Mouse (Mus musculus) testis, adult 2 months (tissue): Measurements from ENCODE around the gene Fignl2. TPM values are rescaled to one million over a fixed set of nuclear protein-coding genes. Genes with fewer than 3 reads are reported as not detected.
A peak's percentile ranks its signal among the peaks of the same experiment; 100 is the strongest.
"Not testable (repeated sequence)": the region's sequence is repeated elsewhere in the genome, so short reads cannot be mapped to it uniquely, and the experiment has no call there.

ENCODE experiments used
- H3K27ac ChIP-seq: fragments of 200-500 bp; 2 replicates; pipeline ENCODE4 v1.5.1; 2012; ENCODE audit warnings: low read depth, low read length; ENCODE audit not compliant: control insufficient read depth, insufficient read depth
- H3K27me3 ChIP-seq: fragments of 200-500 bp; 2 replicates; pipeline ENCODE4 v1.6.1; 2012; ENCODE audit warnings: mild to moderate bottlenecking, low read length, moderate library complexity; ENCODE audit not compliant: control insufficient read depth, insufficient read depth
- H3K36me3 ChIP-seq: fragments of 200-500 bp; 2 replicates; pipeline ENCODE4 v1.6.1; 2012; ENCODE audit warnings: mild to moderate bottlenecking, low read length; ENCODE audit not compliant: control insufficient read depth, insufficient read depth
- H3K4me1 ChIP-seq: fragments of 200-500 bp; 2 replicates; pipeline ENCODE4 v1.6.1; 2012; ENCODE audit warnings: low read length; ENCODE audit not compliant: control insufficient read depth, insufficient read depth
- H3K4me3 ChIP-seq: fragments of 200-500 bp; 2 replicates; pipeline ENCODE4 v1.5.1; 2012; ENCODE audit warnings: low read depth, mild to moderate bottlenecking, low read length, moderate library complexity, mixed read lengths; ENCODE audit not compliant: control insufficient read depth
- CTCF ChIP-seq: fragments of 200-500 bp; IDR thresholded peaks from 2 replicates; pipeline ENCODE4 v1.5.1; 2012; ENCODE audit warnings: low read depth, mild to moderate bottlenecking, inconsistent platforms, low read length, moderate library complexity; ENCODE audit not compliant: control insufficient read depth, insufficient read depth, insufficient replicate concordance
- POLR2A ChIP-seq: fragments of 200-500 bp; IDR thresholded peaks from 2 replicates; pipeline ENCODE4 v1.6.1; 2012; ENCODE audit warnings: low read depth, mild to moderate bottlenecking, inconsistent platforms, low read length, moderate library complexity; ENCODE audit not compliant: control insufficient read depth
- polyA plus RNA-seq: library from polyadenylated mRNA; depleted of rRNA; stranded (reverse); fragments of >200 nt; gene quantifications from 2 replicates; pipeline ENCODE4 v1.2.3, GENCODE M21; 2012

The Fignl2 gene
- polyA plus RNA-seq, 1 experiment, result 0.44 TPM

GRCm38 (mm10) chr15:101118399-101119125 lies 40.2 kb upstream of the Fignl2 start:
- Histone ChIP-seq H3K36me3 (no peaks in the 10 kb centered on the region), H3K4me3 (no peak overlapping the region), H3K4me1 (no peaks in the 10 kb centered on the region; the same call in 1 of the 2 replicates), H3K27me3 (no peaks in the 10 kb centered on the region), H3K27ac (0 out of 2 replicates have a peak overlapping the region, but pooled peaks have one; percentile 4)
- TF ChIP-seq POLR2A (no peak), CTCF (no peak)

GRCm38 (mm10) chr15:101115511-101116110 lies 37.2 kb upstream of the Fignl2 start, which contains the start of gene Ankrd33:
Gene Ankrd33 (plus strand): TSS chr15:101115755.
- Histone ChIP-seq H3K27me3 (no peaks in the 10 kb centered on the region), H3K4me1 (no peaks in the 10 kb centered on the region; the same call in 1 of the 2 replicates), H3K36me3 (no peaks in the 10 kb centered on the region), H3K27ac (no peak within 1 kb of the TSS), H3K4me3 (no peak within 1 kb of the TSS)
- TF ChIP-seq CTCF (no peak), POLR2A (no peak)

- H3K27ac ChIP-seq, H3K4me3 ChIP-seq, H3K27me3 ChIP-seq, H3K4me1 ChIP-seq, H3K36me3 ChIP-seq: not testable (repeated sequence)
These were observed 35.4 kb upstream of the Fignl2 start for GRCm38 (mm10) chr15:101113778-101114177.

GRCm38 (mm10) chr15:101113176-101113575 lies 34.8 kb upstream of the Fignl2 start:
- no peaks in the 10 kb centered on the region for H3K36me3 ChIP-seq
- TF ChIP-seq POLR2A (no peak), CTCF (no peak)
- H3K4me3 ChIP-seq, result no peak overlapping the region
- no peak overlapping the region for H3K27ac ChIP-seq
- no peaks in the 10 kb centered on the region; the same call in 1 of the 2 replicates for H3K4me1 ChIP-seq
- no peaks in the 10 kb centered on the region for H3K27me3 ChIP-seq

GRCm38 (mm10) chr15:101107906-101108671 lies 29.7 kb upstream of the Fignl2 start:
- Histone ChIP-seq H3K4me3 (no peak overlapping the region), H3K27me3 (no peaks in the 10 kb centered on the region), H3K36me3 (no peaks in the 10 kb centered on the region), H3K27ac (no peak overlapping the region), H3K4me1 (peaks cover 4% of the 10 kb centered on the region)
- TF ChIP-seq CTCF (no peak), POLR2A (no peak)

- no peak for TF ChIP-seq POLR2A
- TF ChIP-seq CTCF, result no peak
- Histone ChIP-seq H3K4me1 (peaks cover 4% of the 10 kb centered on the region), H3K27ac (peak overlapping the region; percentile 16), H3K27me3 (no peaks in the 10 kb centered on the region), H3K36me3 (no peaks in the 10 kb centered on the region), H3K4me3 (peak overlapping the region; percentile 86)
These were observed 27.6 kb upstream of the Fignl2 start for GRCm38 (mm10) chr15:101106011-101106410.

- no peaks in the 10 kb centered on the region for H3K27me3 ChIP-seq
- H3K27ac ChIP-seq, result peak overlapping the region; percentile 16
- no peaks in the 10 kb centered on the region for H3K36me3 ChIP-seq
- peak overlapping the region; percentile 86 for H3K4me3 ChIP-seq
- TF ChIP-seq POLR2A (no peak), CTCF (peak; percentile 93)
- H3K4me1 ChIP-seq, result peaks cover 4% of the 10 kb centered on the region
These were observed 27.2 kb upstream of the Fignl2 start for GRCm38 (mm10) chr15:101105496-101105994.
